Mouse (Mus musculus): ENCODE data around the gene Gucy2g.
"Not testable (repeated sequence)": the region's sequence is repeated elsewhere in the genome, so short reads cannot be mapped to it uniquely, and the experiment has no call there.

Gucy2g gene

DNA sequence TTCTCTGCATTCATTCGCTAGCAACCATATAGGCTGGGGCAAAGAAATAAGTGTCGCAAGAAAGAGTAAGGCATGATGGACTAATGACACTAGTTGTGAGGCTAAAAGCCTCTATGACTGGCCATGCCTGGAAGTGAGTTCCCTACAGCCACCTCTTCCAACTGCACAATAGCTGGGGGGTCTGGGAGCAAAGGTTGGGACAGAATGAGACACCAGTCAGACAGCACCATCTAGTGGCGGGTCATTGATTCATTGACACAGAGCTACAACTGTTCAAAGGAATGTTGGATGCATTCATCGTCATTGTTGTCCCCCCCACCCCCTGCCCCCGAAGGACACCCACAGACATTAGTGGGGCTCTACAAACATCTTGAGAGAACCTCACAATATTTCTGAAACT lies 42.7 kb downstream of the Gucy2g start:
- DNase-seq, result peak; percentile 86

DNA sequence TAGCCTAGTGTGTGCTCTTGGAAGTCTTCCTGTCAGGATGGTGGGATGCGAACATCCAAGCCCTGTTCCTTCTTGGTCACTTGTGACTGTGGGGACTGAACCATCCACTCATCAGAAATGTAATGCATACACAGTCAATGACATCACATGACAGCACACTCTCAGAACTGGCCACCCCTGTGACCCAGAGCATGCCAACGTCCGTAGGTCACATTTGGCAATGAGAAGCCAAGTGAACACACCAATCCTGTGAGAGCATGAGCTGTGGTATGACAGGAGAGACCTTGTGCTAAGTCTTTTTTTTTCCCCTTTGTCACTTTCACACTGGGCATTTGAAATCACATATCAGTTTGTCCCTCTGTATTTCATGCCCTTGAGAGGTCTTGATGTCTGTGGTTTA lies 45.5 kb downstream of the Gucy2g start:
- no peak for DNase-seq

DNA sequence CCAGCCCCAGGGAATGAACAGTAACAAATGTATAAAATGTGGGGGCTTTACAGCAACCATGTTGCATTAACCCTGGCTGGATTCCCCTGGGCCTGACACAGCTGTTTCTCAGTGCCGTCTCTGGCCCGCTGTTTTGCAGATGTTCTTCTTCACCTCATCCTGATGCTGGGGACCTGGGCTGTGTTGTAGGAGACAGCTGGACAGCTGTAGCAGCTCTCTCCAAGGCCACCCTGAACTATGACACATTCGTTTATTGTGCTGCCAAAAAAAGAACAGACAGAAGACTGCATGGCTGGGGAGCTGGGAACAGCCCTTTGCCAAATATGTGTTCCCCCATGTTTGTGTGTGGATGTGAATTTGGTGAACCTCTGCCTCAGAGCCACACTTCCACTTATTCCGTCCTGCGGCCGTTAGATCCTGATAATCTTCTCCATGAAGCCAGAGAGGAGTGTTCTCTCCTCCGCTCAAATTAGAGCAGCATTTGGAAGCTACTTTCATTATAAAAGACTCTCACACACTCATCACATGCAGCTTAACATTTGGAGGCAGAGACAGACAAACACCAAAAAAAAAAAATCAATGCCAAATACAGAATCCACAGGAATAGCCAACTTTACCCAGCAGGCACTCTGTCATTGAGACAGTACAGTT lies 46.4 kb downstream of the Gucy2g start:
- DNase-seq, result no peak

DNA sequence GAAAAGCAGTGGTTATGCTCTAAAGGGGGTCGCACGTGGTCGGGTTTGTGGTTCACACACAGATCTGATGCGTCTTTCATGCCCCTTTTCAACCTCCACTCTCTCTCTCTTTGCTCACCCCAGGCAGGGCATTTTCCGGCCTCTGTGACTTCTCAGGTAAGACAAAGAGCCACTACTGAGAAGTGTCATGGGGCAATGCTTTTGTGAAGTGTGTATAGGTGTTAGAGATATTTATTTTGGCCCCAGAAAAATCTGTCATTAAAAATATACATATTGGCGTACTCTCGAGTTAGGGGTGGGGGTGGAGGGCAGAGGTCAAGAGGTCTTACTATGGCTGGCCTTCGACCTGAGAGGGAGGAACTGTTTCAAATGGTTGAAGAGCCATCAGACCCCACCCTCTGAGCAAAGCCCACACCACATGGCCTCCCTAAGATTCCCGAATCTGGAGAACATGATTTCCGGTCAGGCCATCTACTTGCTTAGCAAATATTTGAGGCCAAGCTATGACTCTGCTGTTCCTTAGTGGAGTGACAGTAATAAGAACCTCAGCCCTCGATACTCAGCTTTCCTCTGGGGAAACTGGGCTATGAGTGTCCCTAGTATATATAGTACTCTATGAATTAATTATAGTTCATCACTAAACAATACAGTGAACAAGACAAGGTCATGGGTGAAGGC lies 47.2 kb downstream of the Gucy2g start:
- no peak for DNase-seq

DNA sequence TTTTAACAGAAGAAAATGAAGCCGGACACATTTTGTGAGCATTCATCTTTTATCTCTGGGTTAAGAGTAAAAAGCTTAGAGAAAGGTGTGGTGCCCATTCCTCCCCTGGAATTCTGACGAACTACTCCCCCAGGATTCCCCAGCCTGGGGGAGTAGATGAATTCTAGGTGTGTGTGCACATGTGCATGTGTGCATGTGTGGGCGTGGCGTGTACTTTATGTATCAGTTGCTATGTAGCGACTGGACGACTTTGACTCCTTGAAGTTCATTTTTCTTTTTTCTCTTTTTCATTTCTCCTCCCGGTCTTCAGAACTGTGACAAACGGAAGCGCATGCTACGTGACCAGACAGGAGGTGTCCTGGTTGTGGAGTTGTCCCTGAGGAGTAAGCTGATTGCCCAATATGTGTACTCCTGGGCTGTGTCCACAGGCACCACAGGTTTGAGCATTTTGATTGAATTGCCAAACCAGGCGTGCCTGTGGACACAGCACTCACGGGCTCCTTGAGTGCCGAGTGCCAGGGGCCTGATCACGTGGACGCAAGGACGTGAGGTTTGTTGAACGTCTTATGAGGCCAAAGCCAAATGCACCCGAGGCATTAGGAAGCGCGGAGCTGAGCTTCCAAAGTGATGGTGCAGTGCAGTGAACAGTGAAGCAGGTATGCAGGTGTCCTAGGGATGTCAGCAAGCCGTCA lies 48.6 kb downstream of the Gucy2g start:
- DNase-seq, result peak; percentile 11

DNA sequence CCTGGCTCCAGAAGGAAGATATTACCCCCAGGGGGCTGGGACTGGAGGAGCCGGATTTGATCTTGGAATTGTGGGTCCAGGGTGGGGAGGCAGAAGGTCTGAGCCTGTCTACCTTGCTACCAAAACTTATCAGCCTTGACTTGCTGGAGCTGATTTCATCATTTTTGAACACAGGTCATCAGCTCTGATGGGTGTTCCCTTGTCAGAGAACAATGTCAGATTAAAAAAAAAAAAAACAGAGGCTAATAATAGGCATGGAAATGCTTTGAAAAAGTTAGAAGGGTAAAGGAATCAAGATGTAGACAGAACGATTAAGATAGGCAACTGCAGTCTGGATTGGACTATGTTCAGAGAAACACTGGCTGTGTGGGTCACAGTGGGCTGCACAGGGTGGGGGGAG lies 49.4 kb downstream of the Gucy2g start:
- DNase-seq, result no peak

DNA sequence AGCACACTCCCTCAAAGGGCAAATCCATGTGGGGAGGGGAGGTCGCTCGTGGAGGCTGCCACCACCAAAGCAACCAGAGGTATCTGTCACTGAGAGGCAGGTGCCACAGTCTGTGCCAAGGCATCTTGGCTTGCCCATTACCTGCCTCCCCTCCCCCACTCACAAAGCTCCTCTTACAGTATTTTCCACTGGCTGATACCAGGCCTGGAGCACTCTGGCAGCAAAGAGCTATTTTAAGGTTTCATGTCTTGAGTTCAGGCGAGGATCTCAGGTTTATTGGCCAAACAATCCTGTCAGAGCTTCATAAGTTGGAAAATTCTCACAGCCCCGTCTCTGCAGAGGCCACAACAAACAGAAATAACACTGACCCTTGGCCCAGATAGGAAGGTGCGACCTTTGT lies 51.0 kb downstream of the Gucy2g start:
- no peak for DNase-seq

DNA sequence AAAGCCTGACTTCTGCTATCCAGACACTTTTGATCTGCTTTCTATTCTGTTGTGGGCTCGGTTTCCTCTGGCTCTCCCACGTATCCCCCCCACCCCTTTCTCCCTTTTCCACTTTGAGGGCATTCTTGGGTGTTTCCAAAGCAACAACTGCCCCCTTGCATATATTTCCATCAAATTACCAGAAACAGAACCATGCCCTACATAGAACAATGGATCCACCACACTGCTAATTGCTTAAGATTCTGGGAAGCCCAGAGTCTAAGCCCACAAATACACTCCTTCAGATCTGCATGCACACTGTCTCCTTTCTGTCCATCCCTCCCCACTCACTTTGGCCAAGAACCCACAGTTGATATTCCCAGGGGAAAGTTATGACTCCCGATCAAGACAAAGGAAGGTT lies 55.4 kb downstream of the Gucy2g start:
- peak; percentile 46 for DNase-seq

DNA sequence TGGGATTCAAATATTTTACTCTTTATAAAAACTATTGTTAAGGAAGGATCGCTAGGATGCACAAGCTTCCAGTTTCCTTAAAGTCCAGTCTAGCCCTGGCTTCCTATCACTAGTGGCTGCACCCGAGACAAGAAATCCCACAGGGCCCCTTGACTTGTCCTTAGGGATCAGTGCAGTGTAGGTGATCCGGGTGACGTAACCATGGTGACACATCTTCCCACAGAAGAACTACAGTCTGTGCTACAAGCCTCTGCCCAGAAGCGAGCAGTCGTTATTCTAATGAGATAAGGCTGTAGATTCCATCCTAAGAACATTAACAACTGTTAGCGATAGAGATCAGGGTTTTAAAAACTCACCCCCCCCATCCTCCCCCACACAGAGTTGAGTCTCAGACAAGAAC lies 56.0 kb downstream of the Gucy2g start:
- peak; percentile 76 for DNase-seq

DNA sequence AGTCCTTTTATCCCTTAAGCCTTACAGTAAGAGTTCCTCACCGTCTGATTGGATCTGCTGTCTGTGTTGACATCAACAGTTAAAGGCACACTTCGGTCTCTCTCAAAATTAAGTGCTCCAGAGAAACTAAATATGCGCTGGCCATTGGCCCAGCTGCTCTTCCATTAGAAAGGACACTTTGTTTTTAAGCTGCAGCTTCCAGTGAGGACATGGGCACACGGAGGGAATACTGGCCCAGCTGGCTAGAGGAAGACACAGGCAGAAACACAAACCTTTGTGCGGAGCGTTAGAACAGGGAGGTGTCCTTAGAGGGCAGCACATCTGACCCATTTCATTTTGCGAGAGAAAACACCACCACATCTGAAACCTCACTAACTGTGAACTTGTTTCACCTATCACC lies 56.6 kb downstream of the Gucy2g start:
- peak; percentile 17 for DNase-seq

DNA sequence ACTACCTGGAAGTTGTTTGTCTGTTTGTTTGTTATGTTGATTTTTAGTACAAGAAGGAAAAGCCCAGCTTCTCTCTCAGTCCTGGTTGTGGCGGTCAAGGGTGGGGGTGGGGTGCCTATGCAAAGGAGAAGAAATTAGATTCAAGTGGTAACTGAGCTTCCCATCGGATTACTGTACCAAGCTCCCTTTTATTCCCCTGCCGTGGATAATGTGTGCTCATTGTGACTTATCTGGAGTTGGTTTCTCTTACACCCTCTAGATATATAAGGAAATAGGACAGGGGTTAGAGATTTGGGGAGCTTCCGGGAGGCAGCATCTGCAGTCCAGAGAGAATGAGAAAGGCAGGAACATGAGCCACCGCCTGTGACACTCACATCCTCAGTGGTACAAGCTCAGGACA lies 60.6 kb downstream of the Gucy2g start, which contains the start of gene Tectb:
Gene Tectb (plus strand): TSS at position 301 of the 400 bp plus-strand sequence.
- no peak for DNase-seq

DNA sequence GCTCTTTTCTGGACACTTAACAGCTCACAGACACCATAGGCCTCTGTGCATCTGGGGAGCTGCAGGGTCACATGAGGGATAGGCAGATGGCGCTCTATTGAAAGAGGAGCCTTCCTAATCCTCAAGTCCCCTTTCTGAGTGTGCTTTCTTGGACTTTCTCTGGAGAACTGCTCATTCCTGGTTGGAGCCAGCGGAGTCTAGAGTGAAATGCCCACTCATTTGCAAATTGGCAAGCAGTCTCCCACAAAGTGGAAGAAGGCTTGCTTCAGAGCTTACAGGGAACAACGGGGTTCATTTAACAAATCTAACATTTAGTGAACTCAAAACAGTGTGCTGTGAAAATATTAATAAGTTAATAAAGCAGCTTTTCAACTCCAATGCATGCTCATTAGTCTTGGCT lies 63.9 kb downstream of the Gucy2g start:
- DNase-seq, result no peak

DNA sequence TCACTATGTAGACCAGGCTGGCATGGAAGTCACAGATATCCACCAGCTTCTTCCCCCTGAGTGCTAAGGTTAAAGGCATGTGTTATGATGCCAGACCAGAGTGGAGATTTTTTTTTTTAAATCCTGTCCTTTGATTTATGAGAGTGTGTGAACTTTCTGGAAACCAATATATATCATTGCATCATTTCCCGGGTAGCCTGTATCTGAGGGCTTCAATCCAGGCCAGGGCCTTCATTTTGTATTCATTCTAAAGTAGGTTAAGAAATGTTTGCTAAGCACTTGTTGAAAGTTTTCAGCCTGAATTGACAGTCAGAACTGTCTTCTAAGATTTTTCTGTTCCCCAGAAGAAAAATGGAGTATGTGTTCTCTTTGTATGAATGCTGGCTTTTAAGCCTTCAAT lies 69.5 kb downstream of the Gucy2g start:
- DNase-seq, result no peak

DNA sequence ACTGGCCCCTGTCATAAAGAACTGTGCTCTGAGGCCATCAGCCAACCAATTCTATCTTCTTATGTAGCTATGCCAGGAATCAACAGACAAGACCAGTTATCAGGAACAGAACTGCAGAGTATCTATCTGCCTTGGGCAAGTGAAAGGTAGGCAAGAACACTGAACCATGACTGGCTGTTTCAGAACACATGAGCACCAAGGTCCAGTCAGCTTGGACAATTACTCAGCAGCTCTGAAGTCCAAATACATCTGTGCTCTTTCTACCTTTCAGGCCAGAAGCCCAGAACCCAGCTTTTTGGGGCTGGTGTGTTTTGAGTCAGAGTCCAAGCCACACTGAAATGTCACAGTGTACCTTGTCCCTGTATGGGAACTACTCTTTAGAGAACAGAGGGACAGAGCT lies 70.6 kb downstream of the Gucy2g start:
- no peak for DNase-seq

DNA sequence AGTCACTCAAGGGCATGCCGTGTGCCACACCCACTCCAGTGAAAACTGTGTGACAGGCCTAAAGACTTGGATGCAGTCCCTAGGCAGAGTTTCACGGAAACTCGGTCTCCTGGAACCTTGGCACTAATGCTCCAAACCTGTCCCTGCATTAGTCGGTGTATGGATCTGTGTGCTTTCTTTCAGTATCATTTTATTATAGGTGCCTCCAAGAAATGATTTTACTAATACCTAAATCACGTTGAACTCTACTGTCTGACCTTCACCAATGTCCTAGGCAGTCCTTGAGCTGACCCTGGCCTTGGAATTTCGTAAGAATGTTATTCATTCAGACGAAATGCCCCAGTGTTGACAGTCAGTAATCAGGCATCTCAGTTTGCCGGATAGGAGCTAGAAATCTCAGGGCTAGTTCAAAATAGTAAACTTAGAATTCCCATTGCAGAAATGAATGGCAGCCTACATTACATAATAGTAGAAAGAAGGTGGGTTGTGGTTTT lies 71.8 kb downstream of the Gucy2g start:
- DNase-seq, result not testable (repeated sequence)

DNA sequence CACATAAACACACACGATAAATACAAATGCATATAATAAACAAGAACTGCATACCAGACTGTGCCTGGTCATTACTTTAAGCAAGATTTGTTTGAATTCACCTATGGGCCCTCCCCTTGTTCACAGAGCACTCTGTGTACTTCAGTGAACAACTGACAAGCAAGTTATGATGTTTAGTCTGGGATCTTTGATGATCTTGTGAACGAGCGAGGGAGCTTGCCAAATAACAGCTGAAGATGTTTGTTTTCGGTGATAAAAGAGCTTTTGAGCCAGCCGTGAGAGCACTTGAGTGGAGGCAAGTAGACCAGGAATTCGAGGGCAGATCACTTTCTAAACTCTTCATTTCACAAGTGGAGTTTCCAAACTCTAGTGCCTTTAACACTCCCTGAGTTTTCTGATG lies 72.7 kb downstream of the Gucy2g start:
- DNase-seq, result no peak

DNA sequence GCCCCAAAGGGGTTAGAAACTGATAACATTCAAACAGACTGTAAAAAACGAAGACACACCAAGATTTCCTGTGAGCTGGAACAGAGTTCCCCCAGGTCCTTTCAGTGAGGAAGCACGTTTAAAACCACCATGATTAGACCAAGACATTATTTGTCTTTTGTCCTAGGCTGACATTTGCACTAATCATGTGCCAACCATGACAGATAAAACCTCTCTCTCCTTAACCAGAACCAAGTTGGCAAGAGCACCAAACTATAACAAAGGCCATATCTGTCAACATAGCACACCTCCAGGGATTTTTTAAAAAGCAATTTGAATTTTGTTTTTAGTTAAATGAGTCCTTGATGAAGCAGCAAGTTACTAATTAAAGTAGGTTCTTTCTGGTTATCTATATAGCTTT lies 73.3 kb downstream of the Gucy2g start:
- DNase-seq, result no peak

DNA sequence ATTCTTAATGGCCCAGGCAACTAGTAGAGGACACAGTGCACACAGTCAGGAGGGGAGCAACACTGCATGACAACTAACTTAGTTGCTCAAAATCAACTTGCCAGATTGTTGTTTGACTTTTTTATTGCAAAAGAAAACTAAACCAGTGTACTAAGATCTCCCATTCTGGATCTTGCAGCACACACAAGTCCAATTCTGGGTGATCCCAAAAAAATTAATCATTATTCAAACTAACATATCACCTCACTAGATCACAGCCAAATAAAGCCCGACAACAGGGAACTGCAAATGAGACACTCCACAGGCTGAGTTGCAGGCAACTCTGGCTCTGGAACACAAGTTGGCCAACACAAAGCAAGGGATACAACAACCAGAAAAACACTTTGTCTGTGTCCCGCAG lies 74.3 kb downstream of the Gucy2g start:
- DNase-seq, result no peak

DNA sequence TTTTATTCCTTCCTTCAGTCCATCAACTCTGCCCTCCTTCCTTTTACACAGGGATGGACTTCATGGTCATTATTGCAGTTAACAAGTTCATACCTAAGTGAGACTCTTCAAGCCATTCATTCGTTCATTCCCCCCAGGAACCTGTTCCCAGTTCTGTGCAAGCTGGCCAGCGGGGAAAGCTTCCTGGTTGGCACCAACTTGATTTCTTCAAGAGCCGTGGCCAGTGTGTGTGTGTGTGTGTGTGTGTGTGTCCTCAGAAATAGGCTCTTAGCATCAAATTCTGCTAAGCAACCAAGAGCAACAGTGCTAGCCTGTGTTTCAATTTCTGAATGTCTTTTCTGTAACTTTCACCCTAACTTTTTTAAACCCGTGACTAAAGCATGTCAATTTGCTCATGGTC lies 75.1 kb downstream of the Gucy2g start:
- no peak for DNase-seq

DNA sequence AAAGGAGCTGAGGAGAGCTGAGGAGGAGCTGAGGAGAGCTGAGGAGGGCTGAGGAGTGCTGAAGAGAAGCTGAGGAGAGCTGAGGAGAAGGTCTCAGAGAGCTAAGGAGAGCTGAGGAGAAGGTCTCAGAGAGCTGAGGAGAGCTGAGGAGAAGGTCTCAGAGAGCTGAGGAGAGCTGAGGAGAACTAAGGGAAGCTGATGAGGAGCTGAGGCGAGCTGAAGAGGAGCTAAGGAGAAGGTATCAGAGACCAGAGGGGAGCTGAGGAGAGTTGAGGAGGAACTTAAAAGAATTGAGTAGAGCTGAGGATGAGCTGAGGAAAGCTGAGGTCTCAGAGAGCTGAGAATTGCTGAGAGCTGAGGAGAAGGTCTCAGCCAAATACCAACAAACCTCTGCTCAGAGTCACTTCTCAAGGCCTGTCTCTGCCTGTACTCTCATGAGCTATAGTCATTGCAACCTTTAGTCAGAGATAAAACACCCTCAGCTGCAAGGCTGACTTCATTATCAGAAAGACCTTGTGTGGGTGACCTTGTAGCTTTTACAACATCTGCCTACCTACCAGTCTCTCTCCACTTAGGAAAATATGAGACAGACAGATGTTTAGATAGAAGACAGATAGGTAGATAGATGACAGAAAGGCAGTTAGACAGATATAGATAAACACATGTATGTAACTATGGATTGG lies 75.7 kb downstream of the Gucy2g start:
- no peak for DNase-seq

DNA sequence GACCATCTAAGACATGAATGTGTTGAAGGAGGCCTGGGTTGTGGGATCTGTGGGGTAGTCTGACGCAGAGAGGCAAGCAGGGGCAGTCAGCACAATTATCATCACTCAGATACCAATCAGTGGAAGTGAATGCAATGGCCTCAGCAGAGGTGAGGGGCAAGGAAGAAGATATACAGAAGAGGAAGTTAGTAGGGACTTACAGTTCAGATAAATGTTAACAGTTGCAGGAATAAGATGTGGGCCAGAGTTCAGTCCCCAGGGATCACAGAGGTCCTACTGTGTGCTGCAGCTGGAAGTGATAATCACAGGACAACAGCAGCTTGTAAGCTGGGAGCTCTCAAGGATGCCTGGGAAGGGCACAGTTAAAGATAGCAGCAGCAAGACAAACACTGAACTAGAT lies 76.9 kb downstream of the Gucy2g start:
- DNase-seq, result no peak

DNA sequence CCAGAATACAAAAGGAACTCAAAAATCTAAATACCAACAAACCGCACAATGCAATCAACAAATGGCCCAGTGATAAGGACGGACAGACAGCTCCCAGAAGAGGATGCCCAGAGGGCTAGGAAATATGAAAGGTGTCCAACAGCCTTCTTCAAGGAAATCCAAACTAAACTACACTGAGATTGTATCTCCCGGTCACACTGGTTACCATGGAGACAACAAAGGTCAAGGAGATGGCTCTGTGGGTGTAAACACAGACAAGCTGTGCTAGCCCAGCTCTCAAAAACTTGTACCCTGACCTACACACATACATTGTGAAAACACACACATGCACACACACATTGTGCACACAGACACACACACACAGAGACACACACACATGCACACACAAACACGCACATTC lies 78.8 kb downstream of the Gucy2g start:
- no peak for DNase-seq

DNA sequence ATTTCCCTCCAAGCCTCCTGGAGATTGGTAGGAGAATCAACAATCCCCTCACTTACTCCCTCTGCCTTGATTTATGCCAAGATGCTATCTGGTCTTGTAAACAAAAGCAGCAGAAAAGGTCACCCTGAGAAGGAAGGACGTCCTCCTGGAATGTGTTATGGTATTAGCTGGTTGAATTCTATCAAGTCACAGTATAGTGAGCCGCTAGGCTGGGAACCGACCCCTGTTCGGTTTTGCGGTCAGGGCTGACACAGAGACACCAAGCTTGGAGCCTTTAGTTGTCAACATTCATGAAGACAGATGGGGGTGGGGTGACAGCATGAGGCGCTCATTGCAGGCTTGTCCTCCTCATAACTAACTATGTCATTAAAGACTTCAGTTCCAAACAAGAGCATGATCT lies 81.2 kb downstream of the Gucy2g start:
- DNase-seq, result no peak

DNA sequence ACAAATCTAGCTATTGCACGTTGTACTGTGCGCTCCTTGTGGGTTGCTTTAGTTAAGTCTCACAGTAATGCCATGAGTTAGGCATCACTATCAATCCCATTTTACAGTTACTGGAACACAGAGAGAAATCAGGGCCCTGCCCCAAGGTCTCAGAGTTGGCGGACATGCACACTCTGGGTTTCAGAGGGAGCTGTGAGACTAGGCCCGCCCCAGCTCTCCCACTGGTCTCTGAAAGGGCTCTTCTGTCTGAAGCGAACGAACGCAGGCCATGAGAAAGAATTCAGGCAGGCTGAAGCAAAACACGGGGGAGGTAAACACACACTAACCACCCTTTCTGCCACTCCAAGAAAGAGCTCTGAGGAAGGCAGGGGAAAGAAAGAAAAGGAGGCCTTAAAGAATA lies 82.4 kb downstream of the Gucy2g start:
- DNase-seq, result no peak
